Mouse (Mus musculus) hindbrain, embryonic 13.5 days (tissue): Measurements from ENCODE around the gene Mydgf. TPM values are rescaled to one million over a fixed set of nuclear protein-coding genes. Genes with fewer than 3 reads are reported as not detected.
A peak's percentile ranks its signal among the peaks of the same experiment; 100 is the strongest.

Source experiments
- ATAC-seq: fragments of 200-750 bp; cut with Nextera tagmentation; 2 replicates; pipeline ENCODE4 v1.8.0; 2017; ENCODE audit warnings: moderate TSS enrichment; ENCODE audit not compliant: low FRiP score
- H3K27ac ChIP-seq: fragments of 300-500 bp; sonication (generic); 2 replicates; pipeline ENCODE4 v1.5.1; 2015; ENCODE audit warnings: inconsistent platforms, mild to moderate bottlenecking, moderate library complexity
- H3K27me3 ChIP-seq: fragments of 300-500 bp; sonication (generic); 2 replicates; pipeline ENCODE4 v1.6.1; 2015; ENCODE audit warnings: mild to moderate bottlenecking, inconsistent platforms
- H3K36me3 ChIP-seq: fragments of 300-500 bp; sonication (generic); 2 replicates; pipeline ENCODE4 v1.6.1; 2015; ENCODE audit warnings: mild to moderate bottlenecking, inconsistent platforms
- H3K4me1 ChIP-seq: fragments of 300-500 bp; sonication (generic); replicated peaks from 2 replicates; pipeline ENCODE4 v1.6.1; 2015; ENCODE audit warnings: inconsistent platforms
- H3K4me2 ChIP-seq: fragments of 300-500 bp; sonication (generic); 2 replicates; pipeline ENCODE4 v1.6.1; 2015; ENCODE audit warnings: inconsistent platforms, mild to moderate bottlenecking, moderate library complexity
- H3K4me3 ChIP-seq: fragments of 300-500 bp; sonication (generic); 2 replicates; pipeline ENCODE4 v1.5.1; 2015; ENCODE audit warnings: mild to moderate bottlenecking, inconsistent platforms
- H3K9ac ChIP-seq: fragments of 300-500 bp; sonication (generic); 2 replicates; pipeline ENCODE4 v1.6.1; 2015; ENCODE audit warnings: mild to moderate bottlenecking, inconsistent platforms
- H3K9me3 ChIP-seq: fragments of 300-500 bp; sonication (generic); 2 replicates; pipeline ENCODE4 v1.6.1; 2016; ENCODE audit warnings: inconsistent platforms
- WGBS: fragments of 180-500 bp; shearing (Covaris S2); methylation state at CpG from one replicate; pipeline ENCODE4 v1.1.7; 2015; 5-methylcytosine and 5-hydroxymethylcytosine counted together
- polyA plus RNA-seq: library from polyadenylated mRNA; unstranded; fragments of >200 nt; fragmentation: Nextera tagmentation; extraction: Ambion mirVana; gene quantifications from 2 replicates; pipeline ENCODE4 v1.2.1, GENCODE M21; 2015

Gene Mydgf
- polyA plus RNA-seq, 1 experiment from 2014 or later = 69.2 TPM

DNA sequence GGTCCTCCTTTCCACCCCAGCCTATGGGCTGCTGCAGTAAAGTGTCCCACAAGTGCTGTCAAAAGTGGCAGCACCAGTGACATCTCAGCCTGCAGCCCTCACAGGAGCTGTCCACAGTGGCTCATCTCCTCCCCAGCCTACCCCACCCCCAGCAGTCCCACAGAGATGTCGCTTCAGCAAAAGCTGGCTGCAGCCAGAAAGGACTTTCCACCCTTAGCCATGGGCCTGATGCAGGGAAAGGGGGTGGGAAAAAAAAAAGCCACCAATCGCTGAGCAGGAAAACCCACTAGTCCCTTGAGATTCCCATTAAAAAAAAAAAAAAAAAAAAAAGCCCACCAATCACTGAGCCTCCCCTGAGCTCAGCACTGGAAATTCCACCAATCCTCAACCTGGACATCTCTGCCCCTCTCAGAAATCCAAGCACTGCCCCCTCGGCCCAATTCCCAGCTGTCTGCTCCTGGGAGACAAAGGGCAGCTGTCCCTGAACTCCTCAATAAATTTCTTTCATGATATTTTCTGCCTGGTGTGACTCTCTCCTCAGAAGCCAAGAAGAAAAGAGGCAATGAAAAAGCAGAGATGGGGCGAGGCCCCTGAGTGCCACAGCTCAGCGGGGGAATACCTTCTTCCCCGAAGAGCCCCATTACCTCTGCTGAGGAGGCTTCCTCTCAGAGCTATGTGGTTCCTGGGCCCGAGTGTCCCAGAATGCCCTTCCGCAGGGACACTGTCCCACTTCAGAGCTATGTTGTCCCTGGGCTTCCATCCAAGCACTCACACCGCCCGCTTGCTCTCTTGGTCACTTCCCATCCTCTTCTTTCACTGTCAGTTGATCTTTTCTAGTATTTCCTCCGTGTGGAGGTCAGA, 1.8 kb upstream of the Mydgf start:
- 29% methylated on average over 11 of the region's 11 CpGs for WGBS
- no peak for ATAC-seq
- 0 out of 2 replicates have a peak overlapping the region, but pooled peaks have one; percentile 8 for H3K4me2 ChIP-seq
- no peaks in the 10 kb centered on the region for H3K9me3 ChIP-seq
- H3K4me3 ChIP-seq = no peak overlapping the region
- peak overlapping the region; percentile 70 for H3K27ac ChIP-seq
- H3K27me3 ChIP-seq = no peaks in the 10 kb centered on the region
- H3K9ac ChIP-seq = peak overlapping the region; percentile 43
- peaks cover 32% of the 10 kb centered on the region for H3K4me1 ChIP-seq
- H3K36me3 ChIP-seq = peaks cover 63% of the 10 kb centered on the region

DNA sequence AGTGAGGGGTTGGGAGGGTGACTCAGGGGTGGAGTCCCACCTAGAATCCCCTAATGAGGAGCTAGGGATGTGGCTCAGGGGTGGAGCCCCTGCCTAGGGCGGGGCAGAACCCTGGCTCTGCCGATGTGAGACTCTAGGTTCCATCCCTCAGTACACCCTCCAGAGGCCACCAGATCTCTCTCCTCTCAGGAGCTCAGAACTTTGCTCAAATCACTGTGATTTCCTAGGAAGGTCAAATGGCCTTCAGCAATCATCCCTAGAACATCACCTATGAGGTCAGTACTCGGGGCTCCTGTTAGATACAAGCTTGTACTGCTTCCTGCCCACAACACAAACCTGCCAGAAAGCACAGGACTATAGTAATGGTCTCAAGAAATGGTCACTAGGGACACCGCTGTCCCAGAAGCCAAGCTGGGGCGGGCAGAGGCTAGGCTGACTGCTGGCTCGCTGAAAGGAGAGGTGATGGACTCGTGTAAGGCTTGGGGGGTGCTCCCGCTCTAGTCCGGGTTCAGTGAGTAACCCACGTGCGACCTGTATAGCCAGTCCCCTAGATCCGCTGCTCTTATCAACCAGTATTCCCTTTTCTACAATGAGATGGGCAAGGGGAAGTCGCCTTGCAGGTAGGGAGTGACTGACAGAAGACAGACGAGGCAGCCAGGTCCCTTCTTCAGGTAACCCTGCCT, 604 bp downstream of the Mydgf start:
- peak overlapping the region; percentile 85 for H3K27ac ChIP-seq
- H3K4me1 ChIP-seq = peaks cover 32% of the 10 kb centered on the region
- no peaks in the 10 kb centered on the region for H3K9me3 ChIP-seq
- H3K36me3 ChIP-seq = peaks cover 59% of the 10 kb centered on the region
- ATAC-seq = peak; percentile 44
- peak overlapping the region; percentile 84 for H3K4me3 ChIP-seq
- H3K4me2 ChIP-seq = peak overlapping the region; percentile 98
- H3K9ac ChIP-seq = peak overlapping the region; percentile 88
- 3% methylated on average over 14 of the region's 14 CpGs for WGBS
- no peaks in the 10 kb centered on the region for H3K27me3 ChIP-seq

DNA sequence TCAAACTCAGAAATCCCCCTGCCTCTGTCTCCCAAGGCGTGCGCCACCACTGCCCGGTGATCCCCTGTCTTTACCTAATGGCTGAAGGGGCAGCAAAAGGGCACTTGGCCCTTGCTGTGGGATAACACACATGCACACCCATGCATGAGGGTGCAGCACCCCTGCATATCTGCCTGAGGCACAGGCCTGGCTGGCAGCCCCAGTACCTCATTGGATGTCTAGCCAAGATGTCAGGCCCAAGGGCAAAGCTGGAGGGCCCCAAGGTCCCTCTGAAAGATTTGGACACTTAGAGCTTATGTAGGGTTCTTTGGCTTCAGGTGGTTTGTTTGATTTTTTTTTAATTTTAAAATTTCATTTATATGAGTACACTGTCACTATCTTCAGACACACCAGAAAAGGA, 8.3 kb downstream of the Mydgf start:
- Histone ChIP-seq H3K27ac (no peak overlapping the region), H3K4me2 (no peak overlapping the region), H3K27me3 (no peaks in the 10 kb centered on the region), H3K9ac (no peak overlapping the region), H3K4me3 (no peak overlapping the region), H3K9me3 (no peaks in the 10 kb centered on the region), H3K36me3 (peaks cover 63% of the 10 kb centered on the region), H3K4me1 (peaks cover 9% of the 10 kb centered on the region)
- WGBS = 95% methylated on average over 3 of the region's 3 CpGs
- no peak for ATAC-seq

DNA sequence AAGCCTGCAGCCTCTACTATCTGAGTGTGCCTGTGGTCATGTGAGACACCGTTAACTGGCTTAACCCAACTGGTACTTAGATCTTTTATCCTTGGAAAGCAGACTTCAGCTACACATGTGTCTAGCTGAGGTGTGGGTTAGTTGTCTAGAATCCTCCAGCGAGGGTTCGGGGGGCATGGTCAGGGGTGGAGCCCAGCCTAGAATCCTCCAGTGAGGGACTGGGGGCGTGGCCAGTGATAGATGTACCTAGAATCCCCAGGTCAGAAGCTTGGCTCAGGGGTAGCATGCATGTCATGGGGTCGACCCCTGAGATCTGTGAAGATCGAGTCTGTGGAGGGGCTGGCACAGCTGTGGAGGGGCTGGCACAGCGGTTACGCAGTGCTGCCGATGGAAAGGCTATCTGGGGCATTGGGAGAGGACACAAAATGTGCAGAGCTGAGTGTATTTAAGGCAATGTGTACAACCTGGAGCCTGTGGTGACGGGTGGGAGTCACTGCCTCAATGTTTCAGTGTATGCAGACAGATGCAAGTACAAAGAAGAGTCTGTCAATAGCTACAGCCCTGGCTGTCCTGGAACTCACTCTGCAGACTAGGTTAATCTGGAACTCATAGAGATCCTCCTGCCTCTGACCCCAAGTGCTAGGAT, 10.2 kb downstream of the Mydgf start:
- peaks cover 46% of the 10 kb centered on the region for H3K36me3 ChIP-seq
- no peak overlapping the region for H3K4me3 ChIP-seq
- no peak overlapping the region for H3K4me2 ChIP-seq
- H3K27me3 ChIP-seq = no peaks in the 10 kb centered on the region
- no peak overlapping the region for H3K27ac ChIP-seq
- no peak for ATAC-seq
- WGBS = 60% methylated on average over 10 of the region's 10 CpGs
- H3K9me3 ChIP-seq = no peaks in the 10 kb centered on the region
- H3K4me1 ChIP-seq = peaks cover 17% of the 10 kb centered on the region
- no peak overlapping the region for H3K9ac ChIP-seq

GRCm38 (mm10) chr17:56171881-56172280, 11.8 kb downstream of the Mydgf start:
- no peak overlapping the region for H3K9ac ChIP-seq
- H3K4me1 ChIP-seq = peaks cover 17% of the 10 kb centered on the region
- H3K27me3 ChIP-seq = no peaks in the 10 kb centered on the region
- H3K27ac ChIP-seq = no peak overlapping the region
- H3K4me3 ChIP-seq = no peak overlapping the region
- H3K36me3 ChIP-seq = peaks cover 32% of the 10 kb centered on the region
- H3K9me3 ChIP-seq = no peaks in the 10 kb centered on the region
- ATAC-seq = no peak
- H3K4me2 ChIP-seq = no peak overlapping the region
- WGBS = 94% methylated on average over 17 of the region's 17 CpGs

GRCm38 (mm10) chr17:56171456-56171855, 12.3 kb downstream of the Mydgf start:
- no peak for ATAC-seq

GRCm38 (mm10) chr17:56170636-56171035, 13.1 kb downstream of the Mydgf start:
- Histone ChIP-seq H3K4me1 (peaks cover 22% of the 10 kb centered on the region), H3K36me3 (peaks cover 19% of the 10 kb centered on the region), H3K27me3 (no peaks in the 10 kb centered on the region), H3K4me2 (0 out of 2 replicates have a peak overlapping the region, but pooled peaks have one; percentile 0), H3K4me3 (no peak overlapping the region), H3K27ac (peak overlapping the region; percentile 49), H3K9ac (peak overlapping the region; percentile 36; the same call in 1 of the 2 replicates), H3K9me3 (no peaks in the 10 kb centered on the region)
- peak; percentile 22; the same call in 1 of the 2 replicates for ATAC-seq
- WGBS = 20% methylated on average over 10 of the region's 10 CpGs

More at GRCm38 (mm10) chr17:56171456-56171855, 12.3 kb downstream of the Mydgf start:
- H3K4me1 ChIP-seq = peaks cover 17% of the 10 kb centered on the region
- H3K4me2 ChIP-seq = no peak overlapping the region
- WGBS = 79% methylated on average over 9 of the region's 9 CpGs
- no peaks in the 10 kb centered on the region for H3K27me3 ChIP-seq
- peaks cover 28% of the 10 kb centered on the region for H3K36me3 ChIP-seq
- H3K27ac ChIP-seq = 0 out of 2 replicates have a peak overlapping the region, but pooled peaks have one; percentile 49
- H3K4me3 ChIP-seq = no peak overlapping the region
- H3K9ac ChIP-seq = no peak overlapping the region
- no peaks in the 10 kb centered on the region for H3K9me3 ChIP-seq

GRCm38 (mm10) chr17:56169830-56170229, 13.9 kb downstream of the Mydgf start:
- 72% methylated on average over 6 of the region's 6 CpGs for WGBS
- H3K4me1 ChIP-seq = peaks cover 26% of the 10 kb centered on the region
- ATAC-seq = no peak
- peaks cover 11% of the 10 kb centered on the region for H3K36me3 ChIP-seq
- H3K27ac ChIP-seq = peak overlapping the region; percentile 49
- no peak overlapping the region for H3K9ac ChIP-seq
- no peak overlapping the region for H3K4me3 ChIP-seq
- no peak overlapping the region for H3K4me2 ChIP-seq
- no peaks in the 10 kb centered on the region for H3K9me3 ChIP-seq
- no peaks in the 10 kb centered on the region for H3K27me3 ChIP-seq

DNA sequence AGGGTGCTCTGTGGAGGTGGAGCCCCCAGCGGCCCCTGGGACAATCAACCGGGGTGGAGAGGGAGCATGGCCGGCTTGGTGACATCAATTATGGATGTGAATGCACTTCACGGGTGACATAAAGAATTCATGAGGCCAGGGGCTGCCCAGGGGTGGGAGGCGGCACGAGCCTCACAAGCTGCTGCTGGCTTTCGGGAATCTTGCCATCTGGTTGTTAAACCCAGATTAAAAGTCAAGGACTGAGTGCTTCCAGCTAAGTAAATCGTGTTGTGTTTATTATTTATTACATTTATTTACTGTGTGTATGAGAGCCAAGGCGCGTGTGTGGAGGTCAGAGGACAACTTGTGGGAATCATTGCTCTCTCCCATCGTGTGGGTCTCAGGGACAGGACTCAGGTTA, 18.0 kb downstream of the Mydgf start:
- H3K27me3 ChIP-seq = peaks cover 10% of the 10 kb centered on the region
- H3K4me3 ChIP-seq = no peak overlapping the region
- no peak for ATAC-seq
- H3K4me2 ChIP-seq = peak overlapping the region; percentile 8; the same call in 1 of the 2 replicates
- H3K9me3 ChIP-seq = no peaks in the 10 kb centered on the region
- no peaks in the 10 kb centered on the region for H3K36me3 ChIP-seq
- H3K27ac ChIP-seq = peak overlapping the region; percentile 52; the same call in 1 of the 2 replicates
- H3K4me1 ChIP-seq = peaks cover 33% of the 10 kb centered on the region
- H3K9ac ChIP-seq = no peak overlapping the region
- 32% methylated on average over 11 of the region's 11 CpGs for WGBS

GRCm38 (mm10) chr17:56164510-56164909, 19.2 kb downstream of the Mydgf start:
- Histone ChIP-seq H3K4me3 (no peak overlapping the region), H3K27me3 (peaks cover 20% of the 10 kb centered on the region)

DNA sequence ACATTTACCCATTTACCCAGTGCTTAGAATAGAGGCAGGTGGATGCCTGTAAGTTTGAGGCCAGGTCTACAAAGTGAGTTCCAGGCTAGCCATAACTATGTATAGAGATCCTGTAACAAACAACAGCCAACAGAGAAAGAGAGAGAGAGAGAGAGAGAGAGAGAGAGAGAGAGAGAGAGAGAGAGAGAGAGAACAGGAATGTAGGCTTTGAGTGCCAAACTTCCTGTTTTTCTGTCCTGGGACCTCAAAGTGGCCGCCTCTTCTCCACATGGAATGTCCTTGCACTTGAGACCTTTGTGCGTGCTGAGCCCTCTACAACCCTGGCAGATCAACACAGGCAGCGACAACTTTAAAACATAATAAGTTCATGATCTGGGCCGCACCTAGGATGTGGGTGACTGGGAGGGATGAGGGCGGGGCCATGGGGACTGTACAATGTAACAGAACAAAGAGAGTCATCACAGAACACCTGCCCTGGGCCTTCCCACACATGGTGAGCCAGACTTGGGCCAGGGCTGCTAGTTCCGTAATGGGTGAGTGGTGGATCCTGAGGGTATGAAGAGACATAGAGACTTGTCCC, 20.1 kb downstream of the Mydgf start:
- Histone ChIP-seq H3K4me2 (no peak overlapping the region), H3K27ac (no peak overlapping the region), H3K27me3 (peaks cover 24% of the 10 kb centered on the region), H3K36me3 (no peaks in the 10 kb centered on the region), H3K9me3 (no peaks in the 10 kb centered on the region), H3K4me3 (no peak overlapping the region), H3K4me1 (peaks cover 22% of the 10 kb centered on the region), H3K9ac (no peak overlapping the region)
- WGBS = 80% methylated on average over 6 of the region's 6 CpGs
- ATAC-seq = no peak

More at GRCm38 (mm10) chr17:56164510-56164909, 19.2 kb downstream of the Mydgf start:
- no peaks in the 10 kb centered on the region for H3K9me3 ChIP-seq
- no peak for ATAC-seq
- WGBS = 78% methylated on average over 3 of the region's 3 CpGs
- H3K9ac ChIP-seq = no peak overlapping the region
- peaks cover 22% of the 10 kb centered on the region for H3K4me1 ChIP-seq
- no peaks in the 10 kb centered on the region for H3K36me3 ChIP-seq
- no peak overlapping the region for H3K27ac ChIP-seq
- no peak overlapping the region for H3K4me2 ChIP-seq
